Mouse (Mus musculus) left cerebral cortex, adult 9 months (tissue): Measurements from ENCODE around the gene Nppc.

Source experiments
- DNase-seq, 2 experiments: peaks; one replicate each; pipeline ENCODE4 v3.0.0; 2022; ENCODE audit warnings: low spot score in 2 of 2

The Nppc gene

DNA sequence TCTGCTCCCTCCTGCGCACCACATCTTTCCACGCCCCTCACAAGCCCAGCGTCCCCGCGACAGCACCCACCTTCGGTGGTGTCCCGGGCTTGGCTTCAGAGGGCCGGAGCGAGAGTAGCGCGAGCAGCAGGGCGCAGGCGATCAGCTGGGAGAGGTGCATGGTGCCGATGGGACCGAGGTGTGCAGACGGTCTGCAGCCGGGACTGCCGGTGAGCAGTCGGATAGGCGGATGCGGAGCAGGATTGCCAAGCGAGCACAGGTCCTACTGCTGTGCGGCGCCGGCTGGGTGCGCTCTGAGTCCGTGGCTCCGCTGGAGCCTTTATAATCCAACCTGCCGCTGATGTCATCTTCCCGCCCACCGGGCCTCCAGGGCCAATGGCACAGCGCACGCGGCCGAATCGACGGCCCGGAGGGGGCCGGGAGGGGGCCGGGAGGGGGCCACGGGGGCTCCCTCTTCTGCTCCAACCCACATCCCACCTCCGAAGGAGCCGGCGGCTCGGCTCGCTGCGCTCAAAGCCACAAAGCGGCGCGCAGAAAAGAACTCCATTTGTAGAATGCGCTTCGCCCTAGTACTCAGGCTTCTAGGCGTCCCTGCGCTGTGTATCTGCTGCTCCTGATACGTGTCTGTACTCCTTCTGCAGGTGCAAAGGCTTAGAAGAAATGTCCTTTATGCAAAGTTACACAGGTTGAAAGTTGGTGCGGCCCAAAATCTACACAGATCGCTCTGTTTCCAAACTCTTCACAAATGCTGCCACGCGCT is at the start of gene Nppc:
TSS of gene Nppc (minus strand) at position 293 of the 760 bp plus-strand sequence.
- DNase-seq: peak; percentile 55 to 85

DNA sequence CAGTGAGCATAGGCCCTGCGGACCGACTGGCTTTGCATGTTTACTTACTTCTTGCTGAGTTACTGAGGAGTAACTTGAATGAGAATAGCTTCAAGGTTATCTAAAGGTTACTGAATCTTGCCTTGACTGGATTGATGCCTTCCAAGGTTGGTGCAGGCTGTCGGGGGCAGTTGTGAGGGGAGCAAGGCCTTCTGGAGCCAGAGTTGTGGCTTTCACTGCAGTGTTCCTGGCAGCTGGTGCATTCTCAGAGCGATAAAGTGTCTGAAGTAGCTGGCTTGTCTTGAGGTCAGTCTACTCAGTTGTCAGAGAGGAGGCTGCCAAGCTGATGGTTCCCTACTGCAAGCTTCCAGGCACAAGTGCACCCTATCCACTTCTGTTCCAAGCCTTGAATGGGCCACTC is 49.0 kb upstream of the Nppc start:
- no peak for DNase-seq

DNA sequence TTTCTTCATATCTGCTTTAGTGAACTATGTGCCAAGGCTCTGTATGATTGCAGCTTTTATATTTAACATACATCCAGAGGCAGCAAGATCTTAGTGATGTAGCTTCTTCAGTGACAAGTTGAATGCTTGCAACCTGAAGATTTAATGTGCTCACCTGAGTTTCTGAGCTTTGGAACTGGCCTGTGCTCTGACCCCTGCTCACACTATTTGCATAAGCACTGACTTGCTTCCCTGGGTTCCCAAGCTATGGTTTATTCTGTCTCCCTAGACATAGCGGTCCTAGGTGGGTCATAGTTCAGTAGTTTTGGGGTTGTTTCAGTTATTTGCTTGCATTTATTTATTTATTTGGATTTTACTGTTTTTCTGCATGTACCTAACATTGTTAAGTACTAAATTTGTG is 47.8 kb upstream of the Nppc start:
- no peak for DNase-seq

DNA sequence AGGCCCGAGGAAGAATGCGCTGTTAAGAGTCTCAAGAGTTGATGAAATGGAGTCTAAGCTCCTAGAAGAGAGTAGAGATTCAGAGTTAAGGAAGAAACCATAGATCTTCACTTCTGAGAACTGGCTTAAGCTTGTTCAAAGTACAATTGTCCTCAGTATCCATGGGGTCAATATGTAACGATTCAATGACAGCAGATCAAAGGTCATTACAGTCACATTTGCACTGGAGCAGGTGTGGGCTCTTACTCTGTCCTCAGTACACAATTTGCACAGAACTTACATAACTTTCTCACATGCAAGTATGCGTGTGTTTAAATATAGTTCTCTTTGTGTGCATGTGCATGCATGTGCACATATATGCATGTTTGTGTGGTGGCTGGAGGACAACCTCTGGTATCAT is 42.7 kb upstream of the Nppc start:
- no peak for DNase-seq

DNA sequence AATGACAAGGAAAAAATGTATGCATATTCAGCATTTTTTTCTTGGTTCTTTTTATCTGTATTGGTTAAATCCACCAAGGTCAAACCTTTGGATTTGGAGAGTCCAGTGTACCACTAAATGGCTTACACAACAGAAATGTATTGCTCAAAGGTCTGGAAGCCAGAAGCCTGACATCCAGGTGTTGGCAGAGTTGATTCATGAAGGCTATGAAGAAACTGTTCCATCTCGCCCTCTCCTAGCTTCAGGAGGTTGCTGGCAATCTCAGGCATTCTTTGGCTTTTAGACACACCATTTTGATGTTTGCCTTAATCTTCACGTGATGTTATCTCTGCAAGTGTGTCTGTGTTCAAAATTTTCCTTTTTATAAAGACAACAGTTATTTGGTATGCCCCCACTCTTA is 41.7 kb upstream of the Nppc start:
- no peak for DNase-seq

DNA sequence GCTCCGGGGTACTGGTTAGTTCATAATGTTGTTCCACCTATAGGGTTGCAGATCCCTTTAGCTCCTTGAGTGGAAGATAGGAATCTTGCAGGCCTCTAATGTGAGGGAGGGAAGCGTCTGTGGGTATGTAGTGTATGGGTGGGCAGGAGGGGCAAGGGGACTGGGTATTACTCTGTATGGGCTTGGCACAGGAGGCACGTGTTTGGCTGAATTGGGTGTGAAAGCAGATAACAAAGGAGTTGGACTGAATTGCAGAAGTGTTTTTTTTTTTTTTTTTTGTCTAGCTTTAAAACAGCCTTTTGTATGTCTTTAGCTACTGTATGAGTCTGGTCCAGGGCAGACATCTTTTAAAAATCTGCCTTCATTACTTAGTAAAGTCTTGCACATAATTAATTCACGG is 39.2 kb upstream of the Nppc start:
- DNase-seq: no peak

DNA sequence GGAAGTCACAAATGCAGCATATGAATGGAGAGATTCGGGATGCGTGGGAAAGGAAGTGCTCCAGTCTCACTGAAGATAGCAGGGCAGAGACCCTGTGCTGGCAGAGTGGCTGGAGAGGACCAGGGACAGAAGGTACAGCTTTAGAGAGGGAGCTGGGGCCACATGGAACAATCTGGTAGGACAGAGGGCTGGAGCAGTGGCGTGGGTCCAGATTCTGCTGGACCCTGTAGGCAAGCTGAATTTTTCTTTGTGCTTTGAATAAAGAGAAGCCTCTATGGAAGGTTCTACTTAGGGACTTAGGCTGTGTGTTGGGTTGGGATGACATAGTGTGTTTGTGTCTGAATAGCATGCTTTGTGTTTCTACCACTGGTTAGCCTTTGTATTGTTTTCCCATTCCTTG is 35.1 kb upstream of the Nppc start:
- no peak for DNase-seq

DNA sequence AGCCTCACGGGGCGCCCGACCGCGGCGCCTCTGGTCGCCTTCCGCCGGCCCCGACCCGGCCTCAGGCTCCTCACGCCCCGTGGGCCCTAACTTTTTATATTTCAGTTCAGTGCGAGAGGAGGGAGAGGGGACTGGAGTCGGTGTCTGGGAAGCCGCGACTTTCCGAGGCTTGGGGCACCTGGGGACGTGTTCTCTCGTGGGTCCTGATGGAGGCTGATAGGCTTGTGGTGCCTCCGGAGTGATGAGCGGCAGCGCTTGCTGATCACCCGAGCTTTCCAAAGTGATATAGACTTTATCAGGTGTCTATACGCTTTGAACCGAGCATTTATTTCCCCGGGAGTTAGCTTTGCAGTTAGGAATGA is 33.6 kb upstream of the Nppc start:
- DNase-seq: no peak

DNA sequence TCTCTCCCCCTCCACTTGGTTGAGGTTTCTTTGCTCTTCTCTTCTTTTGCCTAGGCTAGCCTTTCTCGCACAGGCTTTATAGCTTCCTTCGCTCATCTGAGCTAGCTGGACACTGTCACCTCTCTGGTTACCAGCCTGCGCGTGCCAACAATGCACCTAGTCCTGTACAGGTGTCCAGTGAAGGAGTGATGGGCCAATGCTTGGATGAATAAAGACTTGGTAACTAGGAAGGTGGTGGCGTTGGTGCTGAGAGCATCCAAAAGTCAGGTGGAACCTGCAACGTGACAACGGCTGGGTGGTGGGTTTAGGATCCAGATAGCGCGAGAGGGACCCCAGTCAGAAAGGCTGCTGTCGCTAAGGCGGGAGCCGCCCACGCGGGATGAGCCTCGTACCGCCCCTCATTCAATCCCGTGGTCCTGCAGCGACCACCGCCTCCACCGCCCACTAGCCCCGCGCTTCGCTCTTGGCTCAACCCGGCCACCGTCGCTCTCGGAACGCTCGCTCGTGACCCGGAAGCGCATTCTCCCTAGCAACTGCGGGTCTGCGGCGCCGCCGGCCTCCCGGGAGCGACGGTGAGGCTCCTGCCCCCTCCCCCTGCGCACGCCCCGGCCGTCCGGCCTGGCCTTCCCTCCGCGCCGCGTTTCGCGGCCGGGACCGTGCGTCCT is 33.1 kb upstream of the Nppc start, which contains the start of gene Dis3l2:
TSS of gene Dis3l2 (plus strand) at position 509 of the 665 bp plus-strand sequence.
- DNase-seq: peak; percentile 59 to 88

DNA sequence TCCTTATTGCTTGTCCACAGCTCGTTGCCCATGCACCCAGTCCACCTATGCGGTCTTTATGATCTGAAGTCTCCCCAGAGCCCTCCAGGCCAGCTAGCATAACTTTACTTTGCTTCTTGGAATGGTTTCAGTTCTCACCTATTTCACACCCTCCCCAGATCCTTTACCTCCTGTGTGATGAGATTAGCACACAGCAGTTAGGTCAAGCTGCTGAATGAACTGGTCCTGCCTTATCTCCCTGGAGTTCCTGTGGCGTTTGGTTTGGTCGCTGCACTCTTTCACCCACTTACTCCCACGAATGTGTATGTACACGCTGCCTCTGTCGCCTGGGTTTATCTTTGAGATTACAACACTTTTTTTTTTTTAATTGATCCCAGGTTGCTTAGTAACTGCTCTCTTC is 30.0 kb upstream of the Nppc start:
- no peak for DNase-seq

DNA sequence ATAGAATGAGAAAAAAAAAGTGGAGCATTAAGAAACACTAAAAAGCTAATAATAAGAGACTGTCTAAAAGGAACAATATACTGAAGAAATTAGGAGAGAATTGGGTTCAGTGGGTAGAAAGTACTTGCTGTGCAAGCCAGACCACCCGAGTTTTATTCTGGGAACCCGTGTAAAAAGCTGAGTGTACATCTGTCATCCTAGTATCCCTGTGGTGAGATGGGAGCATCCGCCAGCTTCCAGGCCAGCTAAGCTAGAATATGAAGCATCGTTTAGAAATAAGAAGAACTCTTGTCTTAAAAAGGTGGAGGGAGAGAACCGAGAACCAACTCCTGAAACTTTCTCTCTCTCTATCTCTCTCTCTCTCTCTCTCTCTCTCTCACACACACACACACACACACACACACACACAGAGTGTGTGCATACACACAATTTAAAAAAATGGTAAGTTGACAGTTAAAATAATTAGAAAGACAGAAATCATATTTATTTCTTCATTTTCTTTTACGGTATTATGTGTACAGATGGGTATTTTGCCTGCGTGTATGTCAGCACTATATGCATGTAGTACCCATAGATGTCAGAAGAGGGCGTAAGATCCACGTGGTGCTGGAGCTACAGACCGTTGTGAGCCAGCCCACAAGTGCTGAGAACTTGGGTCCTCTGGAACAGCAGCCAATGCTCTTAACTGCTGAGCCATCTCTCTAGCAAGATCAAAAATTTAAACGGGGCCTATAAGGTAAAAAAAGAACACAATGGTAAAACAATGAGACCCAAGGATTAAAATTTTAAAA is 29.2 kb upstream of the Nppc start:
- DNase-seq: no peak

DNA sequence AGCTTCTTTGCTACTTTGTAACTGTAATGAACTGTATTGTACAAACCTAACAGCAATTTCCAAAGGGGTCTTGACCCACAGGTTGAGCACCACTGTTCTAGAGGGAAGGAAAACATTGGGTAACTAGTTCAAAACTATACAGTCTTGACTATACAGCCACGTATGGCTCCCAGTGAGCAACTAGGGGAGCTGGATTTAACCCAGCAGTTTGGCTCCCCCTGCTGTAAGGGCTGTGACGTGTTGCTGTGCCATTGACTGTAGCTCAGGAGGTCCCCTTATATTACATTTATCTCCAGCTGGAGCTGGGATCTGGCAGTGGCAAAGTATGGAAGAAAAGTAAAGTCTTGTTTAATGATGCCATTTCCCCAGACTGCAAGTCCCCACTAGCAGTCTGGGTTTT is 28.4 kb upstream of the Nppc start:
- no peak for DNase-seq

DNA sequence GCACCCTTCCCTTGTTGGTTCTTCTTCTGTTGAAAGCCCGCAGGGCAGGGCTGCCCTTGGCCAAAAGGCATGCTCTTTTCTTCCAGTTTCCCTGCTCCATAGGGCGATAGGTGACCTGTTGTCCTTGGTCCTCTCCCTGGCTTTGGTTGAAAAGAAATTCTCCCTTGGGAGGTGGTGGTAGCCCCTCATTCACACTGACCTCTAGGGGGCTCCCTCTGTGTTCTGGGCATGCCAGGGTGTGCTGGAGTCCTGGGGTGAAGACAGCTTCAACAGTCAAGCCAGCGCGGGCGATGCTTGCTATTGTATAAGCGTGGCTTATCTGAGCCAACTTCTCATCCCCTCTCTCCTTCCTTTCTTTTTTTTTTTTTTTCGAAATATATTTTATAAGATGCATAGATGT is 26.6 kb upstream of the Nppc start:
- no peak for DNase-seq

DNA sequence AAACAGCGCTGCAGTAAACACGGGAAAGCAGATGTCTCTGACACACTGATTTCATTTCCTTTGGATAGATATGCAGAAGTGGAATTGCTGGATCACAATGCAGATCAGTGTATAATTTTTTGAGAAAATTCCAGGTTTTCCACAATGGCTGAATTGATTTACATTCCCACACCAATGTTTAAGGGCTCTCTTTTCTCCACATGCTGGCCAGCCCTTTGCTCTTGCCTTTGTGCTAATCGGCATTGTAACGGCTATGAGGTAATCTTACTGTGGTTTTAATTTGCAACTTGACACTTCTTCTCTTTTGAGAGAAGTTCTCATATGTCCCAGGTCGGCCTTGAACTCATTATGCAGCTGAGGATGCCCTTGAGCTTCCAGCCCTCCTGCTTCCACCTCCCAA is 20.7 kb upstream of the Nppc start:
- DNase-seq: no peak

DNA sequence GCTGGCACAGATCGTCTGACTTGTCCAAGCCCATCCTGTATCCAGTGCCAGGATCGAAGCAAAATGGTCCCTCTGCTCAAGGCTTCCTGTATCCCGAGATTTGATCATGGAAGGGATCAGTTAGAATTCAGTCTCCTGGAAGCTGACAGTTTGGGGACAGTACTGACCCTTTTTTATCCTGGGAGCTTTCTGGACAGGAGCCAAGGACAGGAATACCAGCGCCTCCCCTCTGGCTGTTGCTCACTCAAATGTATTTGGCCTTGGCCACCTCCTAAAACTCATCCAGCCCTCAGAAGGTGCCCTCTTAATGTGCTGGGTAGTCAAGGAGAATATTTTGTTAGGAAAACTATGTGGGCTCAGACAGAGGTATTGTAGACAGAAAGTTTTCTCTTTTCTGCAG is 16.9 kb upstream of the Nppc start:
- no peak for DNase-seq

DNA sequence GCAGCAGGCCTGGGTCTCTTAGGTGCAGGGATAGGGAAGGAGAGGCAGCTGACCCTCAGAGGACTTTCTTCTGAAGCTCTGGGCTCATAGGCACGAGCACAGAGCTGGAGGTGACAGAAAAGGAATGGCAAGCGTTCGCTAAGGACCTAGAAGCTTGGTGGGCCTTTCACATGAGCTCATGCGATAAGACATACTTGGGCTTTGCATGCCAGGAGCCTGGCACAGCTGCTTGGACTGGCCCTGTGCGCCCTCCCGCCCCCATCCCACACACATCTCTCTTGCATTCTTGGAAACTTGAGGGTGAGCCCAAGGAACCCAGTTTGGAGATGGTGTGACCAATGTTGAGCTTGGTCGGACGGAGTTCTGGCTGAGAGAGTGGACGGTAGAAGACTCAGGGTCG is 8.3 kb upstream of the Nppc start:
- no peak for DNase-seq

DNA sequence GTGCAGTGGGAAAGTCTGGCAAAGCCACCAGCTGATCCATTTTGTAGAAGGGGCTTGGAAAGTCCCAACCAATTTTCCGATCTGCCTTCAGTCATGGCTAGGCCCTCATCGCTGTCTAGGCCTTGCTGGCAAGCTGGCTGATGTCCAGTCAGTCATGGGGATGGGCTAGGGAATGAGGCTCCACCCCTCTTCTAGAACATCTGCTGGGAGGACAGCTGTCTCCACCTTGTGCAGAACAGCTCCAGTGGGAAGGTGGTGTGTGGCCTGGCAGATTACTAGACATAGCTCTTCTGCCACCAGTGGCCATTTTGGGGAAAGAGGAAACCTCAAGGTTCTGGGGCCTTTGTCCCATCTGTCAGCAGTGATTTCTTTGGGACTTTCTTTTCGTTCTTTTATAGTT is 7.3 kb upstream of the Nppc start:
- no peak for DNase-seq

DNA sequence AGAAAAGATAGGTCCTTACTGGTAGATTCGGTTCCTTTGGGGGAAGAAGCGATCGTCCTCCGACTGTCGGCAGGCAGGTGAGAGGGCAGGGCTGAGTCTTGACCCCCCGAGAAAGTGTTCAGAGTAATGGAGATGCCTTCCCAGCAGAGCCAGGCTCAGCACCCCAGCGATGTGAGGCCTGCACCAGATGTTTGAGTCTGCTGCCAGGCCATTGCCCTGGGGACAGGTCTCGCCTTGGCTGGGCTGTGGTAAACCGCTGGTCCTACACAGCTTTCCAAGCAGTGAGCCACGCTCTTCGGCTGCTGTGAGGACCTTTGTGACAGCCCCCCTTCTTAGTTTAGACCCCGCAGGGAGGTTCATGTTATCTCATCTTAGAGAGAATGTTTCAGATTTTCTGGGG is 4.8 kb upstream of the Nppc start:
- DNase-seq: no peak

DNA sequence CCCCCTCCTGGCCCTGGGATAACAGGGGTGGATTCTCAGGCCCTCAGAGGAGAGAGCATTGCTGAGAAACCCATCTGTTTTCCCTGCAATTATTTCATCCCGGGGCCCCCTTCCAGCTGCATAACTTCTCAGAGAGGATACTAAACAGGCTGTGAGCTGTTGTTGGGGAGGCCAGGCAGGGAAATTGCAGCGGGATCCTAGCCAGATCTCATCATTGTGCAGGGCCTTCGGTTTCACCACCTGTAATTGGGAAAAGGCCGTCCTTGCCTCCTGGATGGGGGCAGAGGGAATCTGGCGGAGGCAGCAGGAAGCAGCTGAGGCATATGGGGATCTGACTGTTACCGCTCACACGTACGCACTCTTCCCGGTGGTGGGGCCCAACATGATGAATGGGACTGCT is 4.0 kb upstream of the Nppc start:
- no peak for DNase-seq

DNA sequence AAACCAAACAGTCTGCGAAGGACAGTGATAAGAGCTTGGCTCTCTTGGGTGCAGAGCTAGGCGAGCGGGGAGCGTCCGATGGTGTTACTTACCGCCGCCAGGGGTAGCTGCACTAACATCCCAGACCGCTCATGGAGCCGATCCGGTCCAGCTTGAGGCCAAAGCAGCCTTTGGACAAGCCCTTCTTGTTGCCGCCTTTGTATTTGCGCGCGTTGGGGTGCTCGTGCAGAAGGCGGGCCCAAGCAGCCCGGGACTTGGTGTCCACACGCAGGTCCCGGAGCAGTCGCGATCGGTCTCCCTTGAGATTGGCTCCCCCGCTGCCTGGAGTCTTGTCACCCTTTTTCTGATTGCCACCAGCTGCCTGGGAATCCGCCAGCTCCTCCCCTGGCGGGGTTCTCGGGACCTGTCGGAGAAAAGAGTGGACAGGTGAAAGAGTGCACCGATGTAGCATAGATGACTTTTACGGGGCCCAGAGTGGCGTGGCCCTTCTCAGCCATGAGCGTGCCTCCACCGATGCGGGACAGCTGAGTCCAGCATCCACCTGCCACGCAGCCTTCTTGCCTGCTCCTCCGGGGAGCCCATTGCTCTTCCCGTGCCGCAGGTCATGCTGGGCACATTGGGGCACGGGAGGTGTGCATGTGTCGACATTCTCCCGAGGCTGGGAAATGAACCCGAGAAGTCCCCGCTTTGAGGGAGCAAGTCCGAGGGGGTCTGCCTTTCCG is 658 bp downstream of the Nppc start:
- DNase-seq: peak in 1 of 2 experiments; percentile 69

DNA sequence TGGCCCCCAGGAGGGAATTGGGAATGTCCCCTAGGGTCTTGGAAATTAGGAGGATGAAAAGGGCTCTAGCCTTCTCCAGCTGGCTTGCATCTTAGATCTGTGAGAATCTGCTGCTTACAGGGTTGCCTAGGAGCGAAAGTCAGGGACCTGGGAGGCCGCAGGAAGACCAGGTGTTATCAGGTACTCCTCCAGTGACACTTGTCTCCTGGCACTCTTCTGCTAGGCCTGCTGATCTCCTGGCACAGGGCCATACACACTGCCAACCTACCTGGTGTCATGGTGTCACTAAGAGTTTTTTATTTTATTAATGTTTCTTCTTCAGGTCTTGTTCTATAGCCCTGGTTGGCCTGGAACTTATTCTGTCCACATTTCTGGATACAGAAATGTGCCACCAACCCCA is 5.3 kb downstream of the Nppc start:
- DNase-seq: no peak

DNA sequence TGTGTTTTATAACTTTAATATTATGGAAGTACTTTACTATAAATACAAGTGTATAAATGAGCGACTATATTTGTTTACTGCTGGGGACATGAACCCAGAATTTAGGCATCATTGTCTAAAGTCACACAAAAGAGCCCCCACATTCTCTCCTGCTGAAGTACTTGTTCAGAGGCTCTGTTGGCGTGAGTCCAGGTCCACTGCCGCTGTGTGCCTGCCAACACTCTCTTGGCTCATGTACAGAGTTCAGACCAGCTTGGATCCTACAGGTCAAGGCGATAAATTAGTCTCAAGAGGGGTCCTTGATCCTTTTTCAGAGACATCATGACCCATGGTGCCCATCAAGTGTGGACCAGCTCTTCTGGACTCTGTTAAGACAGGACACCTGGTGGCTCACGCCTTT is 13.3 kb downstream of the Nppc start:
- no peak for DNase-seq
